Mouse (Mus musculus) bone marrow, adult 2 months (tissue): Measurements from ENCODE around the gene Glyctk. TPM values are rescaled to one million over a fixed set of nuclear protein-coding genes. Genes with fewer than 3 reads are reported as not detected.

Experiments used
- H3K27ac ChIP-seq: fragments of 200-500 bp; 2 replicates; pipeline ENCODE4 v1.5.1; 2012; ENCODE audit warnings: low read depth, mild to moderate bottlenecking, control low read depth, inconsistent platforms, low read length; ENCODE audit not compliant: control insufficient read depth, poor library complexity, insufficient read depth
- H3K4me1 ChIP-seq: fragments of 200-500 bp; 2 replicates; pipeline ENCODE4 v1.6.1; 2011; ENCODE audit warnings: low read length; ENCODE audit not compliant: control insufficient read depth, insufficient read depth
- H3K4me3 ChIP-seq: fragments of 200-500 bp; replicated peaks from 2 replicates; pipeline ENCODE3; 2011; ENCODE audit warnings: mild to moderate bottlenecking, low read depth, low read length, control low read depth; ENCODE audit not compliant: control insufficient read depth
- CTCF ChIP-seq: fragments of 200-500 bp; IDR thresholded peaks from 2 replicates; pipeline ENCODE4 v1.5.1; 2011; ENCODE audit warnings: low read length, control low read depth; ENCODE audit not compliant: control insufficient read depth, insufficient read depth
- POLR2A ChIP-seq: fragments of 200-500 bp; IDR thresholded peaks from 2 replicates; pipeline ENCODE4 v1.6.1; 2011; ENCODE audit warnings: low read depth, mild to moderate bottlenecking, control low read depth, low read length, borderline replicate concordance; ENCODE audit not compliant: control insufficient read depth
- WGBS: fragments of 180-500 bp; shearing (Covaris S2); methylation state at CpG from one replicate; pipeline ENCODE4 v1.1.7; 2018; 5-methylcytosine and 5-hydroxymethylcytosine counted together
- polyA plus RNA-seq: library from polyadenylated mRNA; stranded (reverse); fragments of >200 nt; gene quantifications from 2 replicates; pipeline ENCODE4 v1.2.4, GENCODE M21; 2011; ENCODE audit warnings: low replicate concordance; ENCODE audit not compliant: missing spikeins, insufficient read depth, insufficient read length

The Glyctk gene
- polyA plus RNA-seq, 1 experiment, result 1.9 TPM

DNA sequence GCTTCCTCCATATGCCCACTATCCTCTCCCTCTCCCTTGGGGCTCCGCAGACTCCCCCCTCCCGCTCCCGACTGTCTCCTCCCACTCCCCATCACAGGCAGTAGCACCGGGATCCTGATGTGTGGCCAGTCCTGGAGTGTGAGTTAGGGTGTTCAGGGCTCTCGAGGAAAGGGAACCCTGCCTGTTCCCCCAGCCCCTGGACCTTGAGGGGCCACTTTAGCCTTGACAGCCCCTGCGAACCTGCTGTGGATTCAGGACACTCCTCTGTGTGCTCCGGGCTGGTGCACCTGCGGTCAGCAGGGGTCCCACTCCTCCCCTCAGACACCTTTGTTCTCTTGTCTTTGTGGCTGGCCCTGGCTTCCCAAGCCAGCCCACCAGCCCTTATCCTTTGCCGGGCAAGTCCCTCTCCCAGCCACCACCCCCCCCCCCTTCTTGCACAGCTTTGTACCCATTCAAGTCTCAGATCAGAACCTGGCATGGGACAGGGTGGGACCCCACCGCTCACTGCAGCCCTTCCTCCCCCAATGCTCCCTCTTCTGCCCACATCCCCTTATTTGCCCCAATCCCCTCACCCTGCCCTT is 10.0 kb downstream of the Glyctk start:
- TF ChIP-seq CTCF (no peak), POLR2A (no peak)
- 8% methylated on average over 10 of the region's 10 CpGs for WGBS
- Histone ChIP-seq H3K4me1 (peaks cover 2% of the 10 kb centered on the region; the same call in 1 of the 2 replicates), H3K4me3 (peak overlapping the region; percentile 51), H3K27ac (peak overlapping the region; percentile 27; the same call in 1 of the 2 replicates)

- H3K4me1 ChIP-seq, result peaks cover 2% of the 10 kb centered on the region; the same call in 1 of the 2 replicates
- H3K4me3 ChIP-seq, result peak overlapping the region; percentile 51
- 2% methylated on average over 5 of the region's 5 CpGs for WGBS
- peak overlapping the region; percentile 27; the same call in 1 of the 2 replicates for H3K27ac ChIP-seq
- TF ChIP-seq POLR2A (no peak), CTCF (no peak)
Measured at GRCm38 (mm10) chr9:106147281-106147680, 10.7 kb downstream of the Glyctk start.

- 70% methylated on average over 2 of the region's 2 CpGs for WGBS
- Histone ChIP-seq H3K4me3 (no peak overlapping the region), H3K4me1 (peaks cover 2% of the 10 kb centered on the region; the same call in 1 of the 2 replicates), H3K27ac (no peak overlapping the region)
- no peak for TF ChIP-seq POLR2A
- no peak for TF ChIP-seq CTCF
Measured at GRCm38 (mm10) chr9:106145582-106145981, 12.4 kb downstream of the Glyctk start.

DNA sequence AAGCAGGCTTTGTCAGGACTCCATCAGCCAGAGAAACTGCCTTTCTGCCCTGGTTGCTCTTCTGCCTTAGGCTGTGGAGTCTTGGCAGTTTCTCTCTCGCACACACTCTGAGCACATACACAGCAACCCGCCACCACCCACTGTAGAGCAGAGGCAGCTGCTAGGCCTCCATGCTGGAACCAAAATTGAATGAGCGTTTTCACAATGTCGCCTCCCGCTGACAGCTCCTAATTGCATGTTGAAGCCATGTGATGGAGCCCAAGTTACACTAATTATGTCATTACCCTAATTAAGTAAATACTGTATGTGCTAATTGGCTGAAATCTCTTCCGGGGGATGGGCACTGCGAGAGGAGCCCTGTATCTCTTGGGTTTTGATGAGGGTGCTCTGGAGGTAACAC is 13.8 kb downstream of the Glyctk start:
- no peak for TF ChIP-seq CTCF
- TF ChIP-seq POLR2A, result no peak
- WGBS, result 84% methylated on average over 7 of the region's 7 CpGs

DNA sequence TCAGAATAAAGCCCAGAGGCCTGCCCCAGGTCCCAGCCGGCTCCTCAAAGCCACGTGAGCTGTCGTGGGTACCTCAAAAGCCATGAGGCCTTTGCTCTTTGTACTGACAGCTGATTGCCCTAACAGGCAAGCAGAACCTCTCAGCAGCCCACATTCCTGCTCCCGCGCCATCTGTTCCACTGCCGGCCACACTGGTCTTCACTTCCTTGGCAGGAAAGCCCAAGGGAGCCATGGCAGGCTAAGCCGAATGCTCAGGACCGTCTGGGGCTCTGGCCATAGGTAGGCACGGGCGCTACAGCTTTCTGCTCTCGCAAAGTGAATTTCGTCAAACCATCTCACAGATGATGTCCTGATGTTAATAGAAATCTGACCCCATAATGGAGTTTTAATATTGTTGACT is 16.0 kb downstream of the Glyctk start:
- Histone ChIP-seq H3K4me3 (no peak overlapping the region), H3K27ac (no peak overlapping the region), H3K4me1 (peaks cover under 1% of the 10 kb centered on the region; the same call in 1 of the 2 replicates)
- TF ChIP-seq CTCF, result no peak
- TF ChIP-seq POLR2A, result no peak
- WGBS, result 85% methylated on average over 12 of the region's 12 CpGs

More for the DNA sequence above, 13.8 kb downstream of the Glyctk start:
- Histone ChIP-seq H3K27ac (no peak overlapping the region), H3K4me1 (peaks cover 2% of the 10 kb centered on the region; the same call in 1 of the 2 replicates), H3K4me3 (no peak overlapping the region)

- TF ChIP-seq POLR2A (no peak), CTCF (no peak)
- WGBS, result 69% methylated on average over 10 of the region's 10 CpGs
- Histone ChIP-seq H3K4me3 (no peak overlapping the region), H3K27ac (no peak overlapping the region), H3K4me1 (no peaks in the 10 kb centered on the region)
Measured at GRCm38 (mm10) chr9:106139763-106140162, 18.2 kb downstream of the Glyctk start.

- no peak for TF ChIP-seq POLR2A
- no peak for TF ChIP-seq CTCF
- Histone ChIP-seq H3K4me3 (no peak overlapping the region), H3K4me1 (no peaks in the 10 kb centered on the region), H3K27ac (no peak overlapping the region)
- 63% methylated on average over 10 of the region's 10 CpGs for WGBS
Measured at GRCm38 (mm10) chr9:106137671-106138216, 20.2 kb downstream of the Glyctk start.

GRCm38 (mm10) chr9:106130250-106130649 is 27.7 kb downstream of the Glyctk start:
- 76% methylated on average over 7 of the region's 7 CpGs for WGBS
- no peaks in the 10 kb centered on the region for H3K4me1 ChIP-seq
- H3K4me3 ChIP-seq, result no peak overlapping the region
- TF ChIP-seq CTCF (no peak), POLR2A (no peak)
- no peak overlapping the region for H3K27ac ChIP-seq
